Mouse (Mus musculus) midbrain, embryonic 10.5 days (tissue): ENCODE measurements around the gene Tns1. TPM values are rescaled to one million over a fixed set of nuclear protein-coding genes. Genes with fewer than 3 reads are reported as not detected.

Source experiments
- DNase-seq: peaks from one replicate; pipeline ENCODE4 v3.0.0-alpha.2; 2017; ENCODE audit warnings: low spot score
- H3K27ac ChIP-seq: fragments of 300-500 bp; sonication (generic); replicated peaks from 2 replicates; pipeline ENCODE4 v1.5.1; 2016; ENCODE audit warnings: mild to moderate bottlenecking
- H3K27me3 ChIP-seq: fragments of 300-500 bp; sonication (generic); 2 replicates; pipeline ENCODE4 v1.6.1; 2016; ENCODE audit warnings: low read depth, mild to moderate bottlenecking; ENCODE audit not compliant: poor library complexity, severe bottlenecking
- H3K36me3 ChIP-seq: fragments of 300-500 bp; sonication (generic); 2 replicates; pipeline ENCODE4 v1.6.1; 2016; ENCODE audit warnings: mild to moderate bottlenecking, moderate library complexity
- H3K4me1 ChIP-seq: fragments of 300-500 bp; sonication (generic); 2 replicates; pipeline ENCODE4 v1.6.1; 2016
- H3K4me3 ChIP-seq: fragments of 300-500 bp; sonication (generic); 2 replicates; pipeline ENCODE4 v1.5.1; 2016; ENCODE audit warnings: mild to moderate bottlenecking, moderate library complexity
- H3K9me3 ChIP-seq: fragments of 300-500 bp; sonication (generic); replicated peaks from 2 replicates; pipeline ENCODE4 v1.6.1; 2016; ENCODE audit warnings: mild to moderate bottlenecking
- WGBS: fragments of 180-500 bp; shearing (Covaris S2); methylation state at CpG from one replicate; pipeline ENCODE4 v1.1.7; 2016; 5-methylcytosine and 5-hydroxymethylcytosine counted together
- polyA plus RNA-seq: library from polyadenylated mRNA; unstranded; fragments of >200 nt; fragmentation: Nextera tagmentation; extraction: Ambion mirVana; gene quantifications from 2 replicates; pipeline ENCODE4 v1.2.1, GENCODE M21; 2016

Tns1 gene
- polyA plus RNA-seq, 1 experiment from 2014 or later: 10.3 TPM

DNA sequence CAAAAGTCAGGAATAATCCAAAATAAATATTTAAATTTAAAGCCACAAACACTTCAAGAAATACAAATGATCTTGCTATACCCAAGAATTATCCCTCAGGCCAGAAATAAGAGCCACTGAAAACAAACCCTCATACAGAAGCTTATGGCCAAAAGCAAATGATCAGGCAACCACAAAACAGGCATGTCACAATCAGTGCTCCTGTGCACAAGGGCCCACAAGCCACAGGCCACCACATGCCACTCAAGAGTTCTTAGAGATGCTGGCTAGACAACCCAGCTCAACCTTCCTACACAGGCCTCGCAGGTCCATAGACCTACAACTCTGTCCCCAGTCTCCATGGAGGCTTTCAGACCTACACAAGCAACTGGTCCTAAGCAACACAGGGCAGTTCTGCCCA is 167.9 kb downstream of the Tns1 start:
- Histone ChIP-seq H3K27ac (no peak overlapping the region), H3K36me3 (peaks cover 7% of the 10 kb centered on the region; the same call in 1 of the 2 replicates), H3K4me3 (no peak overlapping the region), H3K4me1 (peaks cover 38% of the 10 kb centered on the region), H3K9me3 (no peaks in the 10 kb centered on the region), H3K27me3 (no peaks in the 10 kb centered on the region; the same call in 1 of the 2 replicates)
- no peak for DNase-seq
- WGBS: 91% methylated on average over 1 of the region's 1 CpGs

DNA sequence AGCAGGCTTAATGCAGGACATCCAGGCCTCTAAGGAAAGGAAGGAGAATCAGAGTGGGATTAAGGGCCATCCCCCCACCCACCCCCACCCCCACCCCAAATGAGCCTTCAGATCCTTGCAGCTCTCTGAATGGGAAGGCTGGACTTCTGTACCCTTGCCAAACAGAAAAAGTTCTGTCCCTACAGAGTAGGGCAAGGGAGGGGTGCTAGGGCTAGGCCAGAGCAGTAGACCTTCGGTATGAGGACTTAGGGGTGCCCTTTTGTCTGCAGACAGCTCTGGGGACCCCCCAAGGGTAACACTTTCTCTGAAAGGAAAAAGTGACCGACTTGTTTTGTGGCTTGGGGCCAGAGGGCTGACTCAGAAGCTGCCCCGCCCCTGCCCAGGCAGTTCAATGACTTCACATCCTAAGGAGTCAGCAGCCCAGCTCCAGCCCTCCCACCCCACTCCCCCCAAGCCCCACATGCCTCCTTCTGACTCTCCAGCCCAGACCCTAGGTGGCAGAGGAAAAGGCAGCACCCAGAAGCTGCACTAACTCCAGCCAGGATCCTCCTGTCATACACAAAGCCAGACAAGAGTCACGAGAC is 168.9 kb downstream of the Tns1 start:
- 18% methylated on average over 3 of the region's 4 CpGs for WGBS
- Histone ChIP-seq H3K27me3 (no peaks in the 10 kb centered on the region; the same call in 1 of the 2 replicates), H3K27ac (peak overlapping the region; percentile 59), H3K4me1 (peaks cover 38% of the 10 kb centered on the region), H3K9me3 (no peaks in the 10 kb centered on the region), H3K36me3 (peaks cover 7% of the 10 kb centered on the region; the same call in 1 of the 2 replicates), H3K4me3 (no peak overlapping the region)
- DNase-seq: no peak

DNA sequence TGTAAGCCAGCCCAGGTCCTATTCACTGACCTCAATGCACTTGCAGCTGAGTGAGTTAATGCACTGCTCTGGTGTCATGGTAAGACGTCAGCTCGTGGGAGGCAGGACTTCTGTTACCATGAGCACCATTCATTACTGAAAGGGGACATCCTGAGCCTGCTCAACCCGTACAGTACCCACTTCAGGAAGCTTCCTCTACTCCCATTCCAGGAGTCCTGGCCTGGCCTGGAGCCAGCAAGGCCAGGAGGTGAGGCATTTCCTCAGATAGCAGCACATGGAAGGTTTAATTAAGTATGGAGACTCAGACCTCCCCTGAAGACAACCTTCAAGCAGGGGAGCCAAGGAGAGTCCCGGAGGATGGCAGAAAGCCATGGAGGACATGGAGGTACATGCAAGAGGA is 169.6 kb downstream of the Tns1 start:
- no peak for DNase-seq
- Histone ChIP-seq H3K9me3 (no peaks in the 10 kb centered on the region), H3K36me3 (peaks cover 7% of the 10 kb centered on the region; the same call in 1 of the 2 replicates), H3K4me1 (peaks cover 37% of the 10 kb centered on the region), H3K4me3 (no peak overlapping the region), H3K27me3 (no peaks in the 10 kb centered on the region; the same call in 1 of the 2 replicates), H3K27ac (peak overlapping the region; percentile 59)
- 81% methylated on average over 4 of the region's 4 CpGs for WGBS

DNA sequence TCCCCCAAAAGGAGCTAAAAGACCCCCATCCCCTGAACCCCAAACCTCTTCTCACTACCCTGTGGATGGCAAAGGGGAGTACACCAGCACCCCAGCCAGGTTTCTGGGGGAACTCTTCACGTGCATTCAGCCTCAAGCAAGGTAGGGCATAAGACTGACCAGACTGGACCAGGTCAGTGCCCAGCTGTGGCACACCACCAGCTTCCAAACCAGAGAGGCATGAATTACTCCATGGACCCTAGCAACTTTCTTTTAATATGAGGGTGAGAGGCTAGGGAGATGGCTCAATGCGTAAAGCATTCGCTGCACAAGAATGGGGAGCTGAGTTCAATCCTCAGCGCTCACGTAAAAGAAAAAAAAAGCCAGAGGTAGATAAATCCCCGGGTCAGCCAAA is 170.2 kb downstream of the Tns1 start:
- DNase-seq: no peak
- H3K27me3 ChIP-seq: no peaks in the 10 kb centered on the region; the same call in 1 of the 2 replicates
- WGBS: 82% methylated on average over 6 of the region's 6 CpGs
- peaks cover 7% of the 10 kb centered on the region; the same call in 1 of the 2 replicates for H3K36me3 ChIP-seq
- peaks cover 34% of the 10 kb centered on the region for H3K4me1 ChIP-seq
- no peaks in the 10 kb centered on the region for H3K9me3 ChIP-seq
- no peak overlapping the region for H3K4me3 ChIP-seq
- H3K27ac ChIP-seq: peak overlapping the region; percentile 33; the same call in 1 of the 2 replicates

DNA sequence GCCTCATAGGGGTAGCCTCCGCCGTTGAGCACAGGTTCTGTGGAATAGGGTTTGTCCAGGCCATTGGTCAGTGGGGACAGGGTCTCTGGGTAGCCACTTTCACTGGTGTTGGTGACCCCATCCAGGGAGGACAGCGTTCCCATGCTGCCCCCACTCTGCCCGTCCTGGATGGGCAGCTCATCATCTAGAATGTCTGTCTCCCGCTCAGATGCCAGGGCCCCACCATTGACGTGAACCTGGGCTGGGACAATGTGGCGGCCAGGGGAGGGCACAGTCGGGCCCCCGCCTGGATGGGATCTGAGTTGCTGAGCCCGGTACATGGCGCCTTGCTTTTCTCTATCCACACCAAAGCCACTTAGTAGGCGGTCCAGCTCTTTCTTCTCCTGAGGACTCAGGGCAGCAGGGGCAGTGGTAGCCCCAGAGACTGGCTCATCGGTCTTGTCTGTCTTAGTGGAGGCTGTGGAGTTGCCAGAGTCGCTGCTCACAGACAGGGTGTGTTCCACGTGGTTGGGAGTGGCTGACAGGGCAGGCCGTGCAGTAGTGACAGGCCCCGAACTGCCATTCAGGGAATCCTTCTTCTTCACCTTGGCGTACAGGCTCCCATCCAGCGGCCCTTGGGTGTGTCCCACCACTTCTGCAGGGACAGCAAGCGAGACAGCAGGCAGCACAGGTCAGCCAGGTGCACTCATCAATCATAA is 170.8 kb downstream of the Tns1 start:
- no peaks in the 10 kb centered on the region for H3K9me3 ChIP-seq
- no peaks in the 10 kb centered on the region; the same call in 1 of the 2 replicates for H3K27me3 ChIP-seq
- 88% methylated on average over 20 of the region's 20 CpGs for WGBS
- peaks cover 7% of the 10 kb centered on the region; the same call in 1 of the 2 replicates for H3K36me3 ChIP-seq
- H3K27ac ChIP-seq: peak overlapping the region; percentile 52
- no peak for DNase-seq
- H3K4me3 ChIP-seq: no peak overlapping the region
- peaks cover 31% of the 10 kb centered on the region for H3K4me1 ChIP-seq

DNA sequence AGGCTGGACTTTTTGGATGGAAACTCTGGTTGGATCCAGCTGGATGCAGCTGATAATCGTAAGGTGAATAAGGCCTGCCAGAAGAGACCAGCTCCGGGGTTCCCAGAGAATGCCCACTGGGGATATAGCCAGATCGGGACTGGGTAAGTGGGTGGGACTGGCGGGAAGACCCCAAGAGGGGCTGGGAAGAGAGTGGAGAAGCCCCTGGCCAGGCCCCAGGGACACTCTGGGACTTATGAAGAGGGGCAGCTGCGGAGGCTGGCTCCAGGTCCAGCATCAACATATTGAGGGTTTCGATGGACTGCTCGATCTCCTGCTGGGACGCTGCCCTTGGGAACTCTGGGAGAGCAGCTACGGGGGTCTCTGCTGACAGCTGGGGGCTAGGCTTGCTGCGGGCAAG is 171.7 kb downstream of the Tns1 start:
- H3K4me1 ChIP-seq: peaks cover 25% of the 10 kb centered on the region
- H3K27ac ChIP-seq: peak overlapping the region; percentile 52
- DNase-seq: no peak
- no peaks in the 10 kb centered on the region; the same call in 1 of the 2 replicates for H3K27me3 ChIP-seq
- WGBS: 86% methylated on average over 10 of the region's 10 CpGs
- H3K4me3 ChIP-seq: no peak overlapping the region
- peaks cover 7% of the 10 kb centered on the region; the same call in 1 of the 2 replicates for H3K36me3 ChIP-seq
- no peaks in the 10 kb centered on the region for H3K9me3 ChIP-seq

DNA sequence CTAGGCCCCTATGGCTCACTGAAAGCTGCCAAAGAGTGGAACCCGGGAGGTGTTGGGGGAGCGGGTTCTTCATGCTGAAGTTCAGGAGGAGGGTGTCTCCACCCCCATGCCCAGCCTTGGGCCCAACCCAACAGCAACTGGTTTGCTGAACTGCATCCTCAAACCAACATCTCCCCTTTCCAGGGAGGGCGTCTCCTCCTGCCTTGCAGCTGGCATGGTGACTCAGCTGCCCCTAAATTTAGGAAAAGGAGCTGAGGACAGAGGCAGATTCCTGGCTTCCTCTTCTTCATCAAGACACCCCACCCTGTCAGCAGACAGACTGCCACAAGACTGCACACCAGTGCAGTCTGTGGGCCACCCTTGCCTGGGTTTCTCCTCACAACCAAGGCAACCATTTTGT is 173.1 kb downstream of the Tns1 start:
- Histone ChIP-seq H3K36me3 (peaks cover 7% of the 10 kb centered on the region; the same call in 1 of the 2 replicates), H3K27ac (no peak overlapping the region), H3K9me3 (no peaks in the 10 kb centered on the region), H3K4me1 (peaks cover 25% of the 10 kb centered on the region), H3K27me3 (no peaks in the 10 kb centered on the region; the same call in 1 of the 2 replicates), H3K4me3 (no peak overlapping the region)
- no peak for DNase-seq
- 93% methylated on average over 3 of the region's 3 CpGs for WGBS

DNA sequence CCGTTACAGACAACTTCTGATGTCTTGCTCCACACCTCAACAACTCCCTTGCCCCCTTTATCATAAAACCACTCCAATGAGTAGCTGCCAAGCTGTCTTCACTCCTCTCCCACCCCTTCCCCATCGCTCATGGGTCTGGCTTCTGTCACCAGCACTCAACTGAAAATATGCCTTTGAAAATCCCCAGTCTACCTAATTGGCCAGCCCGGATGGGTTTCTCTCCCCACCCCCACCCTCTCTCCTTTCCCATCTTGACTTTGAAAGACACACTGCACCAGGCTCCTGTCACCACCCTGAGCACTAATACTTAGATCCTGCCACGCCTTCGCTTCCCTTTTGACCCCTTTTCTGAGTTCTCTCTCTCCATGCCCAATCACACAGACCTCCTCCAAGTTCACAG is 175.5 kb downstream of the Tns1 start:
- Histone ChIP-seq H3K4me3 (no peak overlapping the region), H3K4me1 (peaks cover 11% of the 10 kb centered on the region), H3K27me3 (no peaks in the 10 kb centered on the region; the same call in 1 of the 2 replicates), H3K9me3 (no peaks in the 10 kb centered on the region), H3K27ac (no peak overlapping the region), H3K36me3 (peaks cover 7% of the 10 kb centered on the region; the same call in 1 of the 2 replicates)
- 84% methylated on average over 5 of the region's 5 CpGs for WGBS
- DNase-seq: no peak

DNA sequence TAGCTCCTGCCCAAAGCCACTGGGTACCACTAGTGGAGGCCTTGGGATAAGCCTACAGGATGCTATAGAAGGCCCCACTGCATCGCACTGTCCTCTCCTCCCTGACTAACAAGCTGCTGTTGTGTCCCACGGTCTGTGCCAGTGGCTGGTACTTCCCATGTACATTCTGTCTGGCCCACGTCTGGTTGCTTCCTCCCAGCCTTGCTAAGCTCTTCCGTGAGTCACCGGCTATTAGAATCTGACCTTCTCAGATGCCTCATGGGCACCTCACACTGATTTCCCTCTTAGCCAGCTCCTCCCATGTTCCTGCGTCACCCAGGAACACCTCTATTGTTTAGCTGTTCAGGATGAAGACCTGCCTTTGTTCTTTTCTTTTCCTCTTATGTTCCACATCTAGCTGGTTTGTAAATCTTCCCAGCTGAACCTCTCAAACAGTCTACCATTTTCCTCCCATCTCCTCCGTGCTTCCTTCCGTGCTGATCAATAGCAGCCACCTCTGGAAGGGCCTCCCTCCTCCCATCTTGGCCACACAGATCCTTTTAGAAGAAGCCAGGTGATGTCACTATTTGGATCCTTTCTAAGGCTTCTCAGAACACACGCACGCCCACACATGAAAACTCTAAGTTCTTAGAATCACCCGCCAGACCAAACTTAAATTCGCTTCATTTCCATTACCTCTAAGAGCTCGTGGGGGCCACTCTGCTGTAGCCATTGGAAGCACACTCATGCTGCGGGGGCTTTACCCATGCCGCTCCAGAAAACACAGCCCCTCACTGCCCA is 176.5 kb downstream of the Tns1 start:
- no peaks in the 10 kb centered on the region for H3K36me3 ChIP-seq
- H3K27me3 ChIP-seq: no peaks in the 10 kb centered on the region; the same call in none of the 2 replicates
- DNase-seq: no peak
- H3K9me3 ChIP-seq: no peaks in the 10 kb centered on the region
- peaks cover 9% of the 10 kb centered on the region for H3K4me1 ChIP-seq
- no peak overlapping the region for H3K27ac ChIP-seq
- H3K4me3 ChIP-seq: no peak overlapping the region
- WGBS: 85% methylated on average over 15 of the region's 15 CpGs

DNA sequence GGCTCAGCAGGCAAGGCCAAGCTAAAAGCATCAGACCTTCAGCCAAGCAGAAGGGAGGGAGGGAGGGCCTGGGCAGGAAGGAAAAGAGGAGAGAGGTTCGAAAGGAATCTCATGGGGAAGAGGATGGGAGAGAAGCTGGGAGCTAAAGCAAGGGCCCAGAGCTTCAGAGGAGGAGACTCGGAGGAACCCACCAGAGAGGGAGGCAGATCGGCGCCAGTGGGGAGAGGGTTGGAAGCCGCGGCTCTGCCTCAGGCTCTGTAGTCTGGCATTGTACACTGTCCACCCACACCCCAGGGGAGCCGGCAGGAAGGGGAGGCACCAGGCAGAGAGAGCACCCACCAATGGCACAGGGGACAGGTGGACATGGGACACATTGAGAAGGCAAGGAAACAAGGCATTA is 177.5 kb downstream of the Tns1 start:
- 87% methylated on average over 7 of the region's 7 CpGs for WGBS
- no peak for DNase-seq
- H3K27ac ChIP-seq: no peak overlapping the region

DNA sequence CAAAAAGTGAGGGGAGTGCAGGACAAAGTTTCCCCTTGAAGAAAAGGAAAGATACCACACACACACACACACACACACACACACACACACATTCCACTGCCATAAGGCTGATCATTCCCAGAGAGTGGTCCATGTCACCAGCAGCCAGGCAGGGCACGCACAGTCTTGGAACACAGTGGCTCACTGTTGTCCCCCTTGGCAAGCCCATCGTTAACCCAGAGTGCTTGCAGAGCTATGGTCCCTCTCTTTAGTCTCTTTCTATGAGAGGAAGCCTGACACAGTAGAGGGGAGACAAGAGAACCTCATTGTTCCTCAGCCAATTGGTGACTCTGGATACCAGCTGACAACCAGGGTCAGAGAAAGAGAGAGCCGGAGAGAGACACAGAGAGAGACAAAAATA is 179.9 kb downstream of the Tns1 start:
- Histone ChIP-seq H3K4me3 (no peak overlapping the region), H3K27me3 (no peaks in the 10 kb centered on the region; the same call in none of the 2 replicates), H3K27ac (0 out of 2 replicates have a peak overlapping the region, but pooled peaks have one; percentile 23), H3K36me3 (no peaks in the 10 kb centered on the region), H3K9me3 (no peaks in the 10 kb centered on the region), H3K4me1 (peaks cover 33% of the 10 kb centered on the region)
- no peak for DNase-seq
- 80% methylated on average over 3 of the region's 3 CpGs for WGBS

More for the DNA sequence above, 177.5 kb downstream of the Tns1 start:
- Histone ChIP-seq H3K4me3 (no peak overlapping the region), H3K27me3 (no peaks in the 10 kb centered on the region; the same call in none of the 2 replicates), H3K4me1 (peaks cover 19% of the 10 kb centered on the region), H3K9me3 (no peaks in the 10 kb centered on the region), H3K36me3 (no peaks in the 10 kb centered on the region)

DNA sequence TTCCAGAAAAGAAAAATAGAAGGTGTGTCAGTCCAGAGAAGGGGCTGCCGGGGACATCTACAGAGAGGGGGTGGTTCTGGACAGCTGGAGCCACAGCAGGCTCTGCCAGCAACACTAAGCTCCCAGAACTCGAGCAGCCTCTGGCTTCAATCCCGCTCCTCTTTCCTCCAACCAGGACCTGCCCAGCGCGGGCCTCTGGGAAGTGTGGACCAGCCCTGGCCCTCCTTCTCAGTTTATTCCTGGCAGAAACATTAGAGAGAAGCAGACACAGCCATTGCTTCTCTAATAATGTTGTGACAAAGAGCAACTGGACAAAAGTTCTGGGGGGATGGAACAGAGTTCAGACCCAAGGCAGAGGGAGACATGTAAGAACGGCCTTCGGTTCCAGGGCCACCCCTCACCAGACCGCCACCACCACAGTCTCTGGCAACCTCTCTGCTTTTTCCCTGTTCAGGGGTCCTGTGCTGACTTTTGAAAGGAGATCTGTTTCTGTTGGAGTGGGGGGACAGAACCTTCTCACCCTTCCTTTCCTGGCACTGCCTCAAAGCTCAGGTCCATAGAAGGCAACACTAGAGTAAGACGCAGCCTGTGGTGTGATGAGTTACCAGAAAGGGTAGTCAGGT is 180.5 kb downstream of the Tns1 start:
- 74% methylated on average over 9 of the region's 9 CpGs for WGBS
- no peak for DNase-seq
- H3K27ac ChIP-seq: no peak overlapping the region; the same call in 1 of the 2 replicates

More for the DNA sequence above, 180.5 kb downstream of the Tns1 start:
- peaks cover 33% of the 10 kb centered on the region for H3K4me1 ChIP-seq
- H3K36me3 ChIP-seq: no peaks in the 10 kb centered on the region
- no peak overlapping the region for H3K4me3 ChIP-seq
- H3K27me3 ChIP-seq: no peaks in the 10 kb centered on the region; the same call in none of the 2 replicates
- no peaks in the 10 kb centered on the region for H3K9me3 ChIP-seq
